Mouse (Mus musculus): Measurements from ENCODE around the gene Hmgb2. TPM values are rescaled to one million over a fixed set of nuclear protein-coding genes. Genes with fewer than 3 reads are reported as not detected.
A peak's percentile ranks its signal among the peaks of the same experiment; 100 is the strongest.

Hmgb2 gene
- total and polyA plus RNA-seq, 3 experiments = 144 to 241 (median 165) TPM

DNA sequence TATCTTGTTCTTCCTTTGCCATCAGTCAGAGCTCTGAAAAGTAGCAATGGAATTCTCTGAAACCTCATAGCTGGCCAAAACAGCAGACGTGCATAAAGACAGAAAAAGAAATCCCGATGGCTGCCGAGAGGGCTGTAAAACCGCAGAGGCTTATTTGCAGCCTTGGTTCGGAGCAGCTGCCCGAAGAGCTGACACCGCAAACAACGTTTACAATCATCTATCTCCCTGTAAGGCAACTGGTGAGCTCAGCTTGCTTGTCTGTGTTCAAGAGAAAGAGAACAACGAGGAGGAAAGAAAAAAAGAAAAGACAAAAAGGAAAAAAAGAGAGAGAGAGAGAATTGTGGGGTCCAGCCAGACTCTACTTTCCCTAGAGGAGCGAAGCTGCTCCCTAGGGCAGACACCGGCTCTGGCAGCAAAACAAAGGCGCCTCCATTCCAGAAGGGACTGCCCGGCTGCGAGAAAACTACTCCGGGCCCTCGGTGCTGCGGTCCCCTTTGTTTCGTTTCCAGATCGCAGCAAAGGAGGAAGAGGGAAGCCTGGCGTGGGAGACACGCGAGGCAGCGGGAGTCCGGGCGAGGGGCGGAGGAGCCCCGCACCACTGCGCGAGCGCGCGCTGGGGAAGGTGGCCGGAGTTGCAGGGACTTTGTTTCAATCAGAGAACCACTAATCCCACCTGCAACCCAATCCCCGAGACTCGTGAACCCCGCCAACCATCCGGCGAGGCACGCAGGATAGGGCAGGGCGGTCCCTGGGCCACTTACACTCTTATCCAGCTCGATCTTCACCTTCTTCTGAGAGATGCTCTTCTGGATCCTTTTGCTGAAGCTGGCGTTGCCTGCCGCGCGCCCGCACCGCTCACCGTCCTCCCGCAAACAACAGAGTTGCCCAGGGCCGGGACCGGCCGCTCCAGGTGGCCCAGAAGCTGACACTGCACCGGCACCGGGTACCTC is 24.9 kb upstream of the Hmgb2 start:
- H3K27me3 ChIP-seq (replicated peaks) = no peaks in the 10 kb centered on the region
- H3K4me1 ChIP-seq (ENCODE audit: control insufficient read depth in 1 of 2, insufficient read depth in 2 of 2) = peaks cover 3 to 18% of the 10 kb centered on the region in 2 experiments; a peak in 2 of 4 replicates
- TF ChIP-seq SIN3A (IDR thresholded peaks at IDR 0.05; ENCODE audit: low read length) (peak; percentile 68; the same call in 1 of the 2 replicates), MAZ (IDR thresholded peaks at IDR 0.05; ENCODE audit: low read depth, low read length) (no peak), ETS1 (conservative IDR thresholded peaks at IDR 0.05; ENCODE audit: low read depth, low read length) (0 out of 2 replicates have a peak, but pooled peaks have one; percentile 11), MAFK (IDR thresholded peaks at IDR 0.05; ENCODE audit: insufficient replicate concordance, low read length) (0 out of 2 replicates have a peak, but pooled peaks have one; percentile 27), NRF1 (IDR thresholded peaks at IDR 0.05; ENCODE audit: low read depth, low read length) (peak; percentile 39; the same call in 1 of the 2 replicates), MEF2A (IDR thresholded peaks at IDR 0.05; ENCODE audit: borderline replicate concordance, low read depth, low read length) (0 out of 2 replicates have a peak, but pooled peaks have one; percentile 23), JUND (conservative IDR thresholded peaks at IDR 0.05; ENCODE audit: low read depth, low read length) (no peak), TCF12 (IDR thresholded peaks at IDR 0.05; ENCODE audit: low read depth, low read length) (peak; percentile 19; the same call in 1 of the 2 replicates)
- H3K9ac ChIP-seq (ENCODE audit: insufficient read depth, low read depth) = peak overlapping the region; percentile 23
- dilution Hi-C loops (cut with MboI; ENCODE audit: extremely low pct_ligation_motif_present, extremely low pct_unique_long_range_greater_than_20kb, low sequenced_read_pairs) = no loop called here
- in situ Hi-C loops (cut with MboI; ENCODE audit: low pct_ligation_motif_present, low pct_unique_long_range_greater_than_20kb, low sequenced_read_pairs) = no loop called here
- DNase-seq (ENCODE audit: extremely low read depth) = peak; percentile 42
- H3K36me3 ChIP-seq (replicated peaks in 1 of 2; ENCODE audit: control insufficient read depth in 1 of 2, insufficient read depth in 1 of 2, low read length in 1 of 2) = peaks cover 2 to 12% of the 10 kb centered on the region in 2 experiments
- H3K4me3 ChIP-seq (replicated peaks in 1 of 3; ENCODE audit: low read depth in 2 of 3, low read length in 2 of 3, poor library complexity in 1 of 3) = peak overlapping the region; percentile 71 to 95 (median 85)
- H3K4me2 ChIP-seq (ENCODE audit: insufficient read depth, low read depth, poor library complexity, severe bottlenecking) = peak overlapping the region; percentile 81
- no peaks in the 10 kb centered on the region for H3K9me3 ChIP-seq (replicated peaks; ENCODE audit: low read length)
- H3K79me2 ChIP-seq (replicated peaks; ENCODE audit: control insufficient read depth, extremely low read depth, insufficient read depth, poor library complexity, severe bottlenecking) = peaks cover 10% of the 10 kb centered on the region
- H3K27ac ChIP-seq (ENCODE audit: insufficient read depth, low read depth) = peak overlapping the region; percentile 57

DNA sequence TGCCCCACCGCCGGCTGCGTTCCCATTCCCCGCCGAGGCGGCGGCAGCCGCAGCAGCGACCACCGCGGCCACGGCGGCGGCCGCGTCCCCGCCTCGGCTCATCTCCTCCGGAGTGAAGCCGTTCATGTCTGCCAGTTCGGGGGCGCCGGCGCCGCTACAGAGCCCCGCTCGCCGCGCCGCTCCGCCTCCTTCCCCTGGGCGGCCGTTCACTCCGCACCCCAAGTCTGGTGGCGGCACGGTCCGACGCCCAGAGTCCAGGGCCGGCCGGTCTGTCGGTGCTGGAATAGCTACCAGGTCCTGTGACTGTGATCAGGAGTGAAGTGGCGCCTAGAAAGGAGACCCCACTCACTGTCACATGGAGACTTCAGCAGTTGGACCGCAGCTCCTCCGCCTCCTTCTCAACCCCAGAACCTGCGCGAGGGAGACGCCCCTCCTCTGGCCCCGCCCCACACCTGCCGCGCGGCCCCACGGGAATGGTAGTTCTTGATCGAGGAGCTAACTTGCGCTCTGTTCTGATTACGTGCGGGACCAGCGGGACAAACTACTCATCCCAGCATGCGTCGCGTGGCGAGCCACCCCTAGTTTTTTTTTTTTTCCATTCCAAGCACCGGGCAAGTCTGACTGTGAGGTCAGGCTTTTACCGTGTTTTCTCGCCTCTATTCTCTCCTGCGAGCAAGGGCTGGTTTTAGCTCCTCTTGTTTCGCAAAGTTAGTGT is 24.1 kb upstream of the Hmgb2 start, which contains the start of gene Sap30:
Gene Sap30, minus strand, starts transcription at position 420 of the 715 bp plus-strand sequence.
- Histone ChIP-seq H3K27me3 (replicated peaks) (no peaks in the 10 kb centered on the region), H3K36me3 (replicated peaks in 1 of 2; ENCODE audit: control insufficient read depth in 1 of 2, insufficient read depth in 1 of 2, low read length in 1 of 2) (peaks cover 0 to 7% of the 10 kb centered on the region in 2 experiments), H3K4me2 (ENCODE audit: insufficient read depth, low read depth, poor library complexity, severe bottlenecking) (peak within 1 kb of the TSS; percentile 81), H3K79me2 (replicated peaks; ENCODE audit: control insufficient read depth, extremely low read depth, insufficient read depth, poor library complexity, severe bottlenecking) (peaks cover 10% of the 10 kb centered on the region), H3K27ac (ENCODE audit: insufficient read depth, low read depth) (peak within 1 kb of the TSS; percentile 76), H3K9ac (ENCODE audit: insufficient read depth, low read depth) (peak within 1 kb of the TSS; percentile 92), H3K4me1 (ENCODE audit: control insufficient read depth in 1 of 2, insufficient read depth in 2 of 2) (peaks cover 3 to 18% of the 10 kb centered on the region in 2 experiments; a peak in 2 of 4 replicates), H3K9me3 (replicated peaks; ENCODE audit: low read length) (no peaks in the 10 kb centered on the region), H3K4me3 (replicated peaks in 1 of 3; ENCODE audit: low read depth in 2 of 3, low read length in 2 of 3, poor library complexity in 1 of 3) (peak within 1 kb of the TSS; percentile 85 to 95 (median 89))
- TF ChIP-seq MAZ (IDR thresholded peaks at IDR 0.05; ENCODE audit: low read depth, low read length) (0 out of 2 replicates have a peak, but pooled peaks have one; percentile 39), MYC (IDR thresholded peaks at IDR 0.05; ENCODE audit: low read depth, low read length) (no peak), MXI1 (IDR thresholded peaks at IDR 0.05; ENCODE audit: low read depth, low read length) (peak; percentile 87), USF2 (conservative IDR thresholded peaks at IDR 0.05; ENCODE audit: low read depth, low read length) (no peak), BHLHE40 (IDR thresholded peaks at IDR 0.05; ENCODE audit: low read depth, low read length) (no peak), GABPA (IDR thresholded peaks at IDR 0.05; ENCODE audit: insufficient replicate concordance, low read depth, low read length) (peak; percentile 41; the same call in 1 of the 2 replicates), MAX (IDR thresholded peaks at IDR 0.05; ENCODE audit: low read length) (peak; percentile 74; the same call in 1 of the 2 replicates), TCF12 (IDR thresholded peaks at IDR 0.05; ENCODE audit: low read depth, low read length) (peak; percentile 38; the same call in 1 of the 2 replicates), JUN (IDR thresholded peaks at IDR 0.05; ENCODE audit: insufficient read depth, low read depth, low read length) (no peak), ELF1 (IDR thresholded peaks at IDR 0.05; ENCODE audit: low read depth, low read length) (peak; percentile 39; the same call in 1 of the 2 replicates), NELFE (IDR thresholded peaks at IDR 0.05; ENCODE audit: low read depth, low read length) (peak; percentile 50), UBTF (IDR thresholded peaks at IDR 0.05; ENCODE audit: low read depth, low read length) (peak; percentile 94; the same call in 1 of the 2 replicates), IRF4 (IDR thresholded peaks at IDR 0.05; ENCODE audit: low read depth, low read length) (peak; percentile 35; the same call in 1 of the 2 replicates), ZNF384 (IDR thresholded peaks at IDR 0.05; ENCODE audit: low read depth, low read length) (peak; percentile 99), CHD2 (IDR thresholded peaks at IDR 0.05; ENCODE audit: low read length) (peak; percentile 44; the same call in 1 of the 2 replicates), NRF1 (IDR thresholded peaks at IDR 0.05; ENCODE audit: low read depth, low read length) (peak; percentile 75), KAT2A (IDR thresholded peaks at IDR 0.05; ENCODE audit: insufficient replicate concordance, low read length) (peak; percentile 89; the same call in 1 of the 2 replicates), POLR2A (IDR thresholded peaks at IDR 0.05; ENCODE audit: low read depth, low read length) (peak; percentile 77), EP300 (IDR thresholded peaks at IDR 0.05; ENCODE audit: low read length) (no peak), HCFC1 (IDR thresholded peaks at IDR 0.05; ENCODE audit: low read depth, low read length) (peak; percentile 96)
- dilution Hi-C loops (cut with MboI; ENCODE audit: extremely low pct_ligation_motif_present, extremely low pct_unique_long_range_greater_than_20kb, low sequenced_read_pairs) = no loop called here
- peak; percentile 97 for DNase-seq (ENCODE audit: extremely low read depth)
- in situ Hi-C loops (cut with MboI; ENCODE audit: low pct_ligation_motif_present, low pct_unique_long_range_greater_than_20kb, low sequenced_read_pairs) = no loop called here
